Mouse (Mus musculus): ENCODE data around the gene Atp6v0c.
A peak's percentile ranks its signal among the peaks of the same experiment; 100 is the strongest.

The Atp6v0c gene

DNA sequence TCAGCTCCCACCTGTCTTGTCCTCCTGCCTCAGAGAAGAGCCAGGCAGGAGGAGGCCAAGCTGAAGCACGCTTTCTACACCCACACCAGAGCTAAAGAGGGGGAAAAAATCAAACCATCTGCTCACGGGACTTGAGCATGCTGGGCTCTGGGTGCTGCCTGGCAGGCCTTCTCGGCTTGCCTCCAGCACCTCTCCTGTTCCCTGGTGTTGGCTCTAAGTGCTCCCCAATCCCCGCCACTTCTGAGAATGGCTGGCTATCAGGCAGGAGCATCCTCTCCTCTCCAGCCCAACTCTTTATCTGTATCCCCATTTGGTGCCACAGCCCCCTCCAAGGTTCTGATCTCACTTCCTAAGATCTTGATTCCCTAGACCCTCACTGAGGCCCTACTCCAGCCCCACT is 29.8 kb upstream of the Atp6v0c start:
- peak; percentile 67 for DNase-seq (ENCODE audit: low spot score)

DNA sequence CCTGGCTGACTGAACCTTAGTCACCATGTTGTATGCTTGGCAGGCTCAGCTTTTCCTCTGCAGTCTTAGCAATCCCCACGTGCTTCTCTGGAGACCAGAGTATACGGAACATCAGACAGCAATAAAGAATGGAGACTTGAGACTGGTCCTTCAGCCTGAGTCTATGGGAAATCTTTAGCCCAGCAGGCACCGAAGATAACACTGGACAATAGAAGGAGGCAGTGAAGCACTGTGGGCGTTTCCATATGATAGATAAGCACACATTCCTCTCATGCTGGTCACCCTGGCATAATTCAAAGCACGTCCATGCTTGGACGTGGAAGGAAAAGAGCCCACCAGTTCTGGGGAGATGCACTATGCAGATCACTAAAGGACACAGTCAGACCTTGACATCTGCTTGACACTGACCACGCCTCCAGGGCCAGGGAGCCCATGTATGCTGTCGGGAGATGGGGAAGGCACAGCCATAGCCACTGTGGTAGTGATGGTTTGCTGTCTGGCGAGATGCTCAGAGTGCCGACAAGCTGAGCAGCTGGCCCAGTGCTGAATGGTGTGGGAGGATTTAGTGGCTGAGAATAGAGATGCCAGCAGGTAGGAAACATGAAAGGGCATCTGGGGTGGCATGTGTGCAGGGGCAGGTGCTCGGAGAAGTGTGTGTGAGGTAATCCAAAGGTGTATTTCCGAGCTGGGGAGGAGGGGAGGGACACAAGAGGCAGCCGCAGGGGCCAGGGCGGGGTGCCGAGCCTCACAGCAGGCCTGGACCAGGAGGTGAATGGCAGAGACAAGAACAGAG is 27.7 kb upstream of the Atp6v0c start:
- DNase-seq (ENCODE audit: low spot score), result peak; percentile 24

DNA sequence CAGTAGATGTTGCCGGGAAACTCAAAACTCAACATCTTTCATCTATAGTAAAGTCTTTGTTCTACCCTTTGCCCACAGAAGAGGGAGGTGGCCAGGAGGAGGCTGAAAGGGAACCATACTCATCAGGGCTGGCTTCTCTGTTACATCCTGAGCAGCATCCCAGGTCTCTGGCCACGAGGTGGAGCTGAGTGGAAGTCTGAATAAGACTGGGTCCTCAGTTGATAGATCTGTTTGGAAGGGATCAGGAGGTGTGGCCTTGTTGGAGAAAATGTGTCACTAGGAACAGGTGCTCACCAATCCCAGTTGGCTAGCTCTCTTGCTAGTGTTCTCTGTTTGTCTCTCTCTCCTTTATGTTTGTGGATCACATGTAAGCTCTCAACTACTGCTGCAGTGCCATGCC is 25.8 kb upstream of the Atp6v0c start:
- no peak for DNase-seq (ENCODE audit: low spot score)

DNA sequence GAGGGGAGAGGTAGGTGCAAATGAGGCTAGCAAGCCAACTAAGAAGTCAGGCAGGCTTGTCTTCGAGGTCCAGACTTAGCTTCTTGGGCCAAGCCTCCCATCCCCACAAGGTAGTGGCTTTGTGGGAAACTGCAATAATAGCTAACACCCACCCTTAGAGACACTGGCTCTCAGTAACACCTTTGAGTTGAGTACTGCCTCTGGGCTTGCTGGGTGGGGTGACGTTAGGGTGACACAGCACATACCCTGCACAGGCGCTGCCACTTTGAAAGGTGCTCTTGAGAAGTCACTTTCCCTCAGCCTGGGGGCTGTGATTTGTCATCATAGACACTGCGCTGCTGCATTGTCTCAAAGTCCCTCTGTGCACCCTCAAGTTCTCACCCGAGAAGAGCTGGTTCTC is 24.3 kb upstream of the Atp6v0c start:
- DNase-seq (ENCODE audit: low spot score), result no peak

DNA sequence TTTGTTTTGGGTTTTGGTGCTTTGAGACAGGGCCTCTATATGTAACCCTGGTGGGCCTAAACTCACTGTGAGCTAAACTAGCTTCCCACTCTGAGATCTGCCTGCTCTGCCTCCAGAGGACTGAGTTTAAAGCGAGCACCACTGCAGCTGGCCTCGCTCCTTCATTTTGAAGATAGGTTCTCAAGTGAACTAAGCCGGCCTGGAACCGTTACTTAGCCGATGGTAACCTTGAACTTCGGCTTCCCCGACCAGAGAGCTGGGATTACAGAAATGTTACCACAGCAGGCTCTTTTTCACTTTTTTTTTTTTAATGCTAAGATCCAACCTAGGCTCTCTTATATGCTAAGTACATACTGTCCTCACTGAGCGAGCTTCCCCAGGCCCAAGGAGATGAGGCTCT is 23.8 kb upstream of the Atp6v0c start:
- no peak for DNase-seq (ENCODE audit: low spot score)

DNA sequence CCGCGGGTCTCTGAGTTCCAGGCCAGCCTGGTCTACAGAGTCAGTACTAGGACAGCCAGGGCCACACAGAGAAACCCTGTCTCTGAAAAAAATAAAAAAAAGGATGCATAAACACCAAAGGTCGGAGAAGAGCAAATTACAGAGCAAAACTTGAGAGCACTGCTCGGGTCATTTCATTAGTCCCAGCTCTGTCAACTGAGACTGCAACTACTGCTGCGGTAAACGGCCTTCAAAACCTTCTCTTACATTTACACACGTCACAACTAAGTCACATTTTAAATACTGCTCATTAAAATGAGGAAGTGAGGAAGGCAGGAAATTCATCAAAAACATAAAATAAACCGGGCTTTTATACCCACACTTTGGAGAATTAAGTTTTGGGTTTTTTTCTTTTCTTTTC is 23.3 kb upstream of the Atp6v0c start:
- DNase-seq (ENCODE audit: low spot score), result no peak

DNA sequence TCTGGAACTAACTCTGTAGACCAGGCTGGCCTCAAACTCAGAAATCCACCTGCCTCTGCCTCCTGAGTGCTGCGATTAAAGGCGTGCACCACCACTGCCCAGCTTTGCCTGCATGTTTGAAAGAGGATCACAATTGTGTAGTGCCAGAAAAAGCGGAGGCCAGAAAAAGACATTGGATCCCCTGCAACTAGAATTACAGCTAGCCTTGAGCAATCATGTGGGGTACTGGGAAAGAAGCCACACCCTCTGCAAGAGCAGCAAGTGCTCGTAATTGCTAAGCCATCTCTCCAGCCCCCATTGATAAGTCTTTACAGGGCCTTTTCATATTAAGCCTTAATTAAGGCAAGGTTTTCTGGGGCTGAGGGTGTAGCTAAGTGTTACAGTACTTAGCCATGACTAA is 22.0 kb upstream of the Atp6v0c start:
- no peak for DNase-seq (ENCODE audit: low spot score)

DNA sequence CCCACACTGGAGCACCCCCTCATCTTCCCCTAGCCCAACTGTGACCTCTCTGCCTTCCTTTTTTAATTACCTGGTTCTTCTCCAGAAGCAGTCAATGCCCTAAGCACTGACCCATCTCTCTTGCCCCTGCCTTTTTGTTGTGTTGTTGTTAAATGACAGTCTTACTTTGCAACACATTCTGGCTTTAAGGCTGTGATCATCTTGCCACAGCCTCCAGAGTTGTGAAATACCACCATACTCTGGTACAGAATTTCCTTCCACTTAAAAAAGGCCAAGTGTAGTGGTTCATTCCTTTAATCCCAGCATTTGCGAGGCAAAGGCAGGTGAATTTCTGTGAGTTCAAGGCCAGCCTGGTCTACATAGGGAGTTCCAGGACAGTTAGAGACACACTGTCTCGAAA is 21.4 kb upstream of the Atp6v0c start:
- no peak for DNase-seq (ENCODE audit: low spot score)

DNA sequence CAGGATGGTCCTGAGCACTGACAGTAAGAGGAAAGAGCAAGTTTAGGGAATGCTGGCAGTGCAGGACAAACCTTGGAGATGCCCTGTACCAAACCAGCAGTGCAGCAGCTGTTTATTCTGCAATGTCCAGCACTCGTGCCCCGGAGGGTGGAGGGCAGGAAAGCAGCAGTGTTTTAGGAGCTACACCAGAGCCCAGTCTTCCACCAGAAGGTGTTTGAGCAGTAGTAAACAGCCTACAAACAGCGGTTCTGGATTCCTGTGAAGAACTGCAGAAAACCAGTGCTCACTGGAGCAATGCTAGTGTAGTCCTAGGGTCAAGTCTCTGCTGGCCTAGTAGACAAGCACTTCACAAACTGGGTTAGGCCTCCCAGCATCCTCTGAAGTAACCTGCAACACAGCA is 4.8 kb upstream of the Atp6v0c start:
- no peak for DNase-seq (ENCODE audit: low spot score)

DNA sequence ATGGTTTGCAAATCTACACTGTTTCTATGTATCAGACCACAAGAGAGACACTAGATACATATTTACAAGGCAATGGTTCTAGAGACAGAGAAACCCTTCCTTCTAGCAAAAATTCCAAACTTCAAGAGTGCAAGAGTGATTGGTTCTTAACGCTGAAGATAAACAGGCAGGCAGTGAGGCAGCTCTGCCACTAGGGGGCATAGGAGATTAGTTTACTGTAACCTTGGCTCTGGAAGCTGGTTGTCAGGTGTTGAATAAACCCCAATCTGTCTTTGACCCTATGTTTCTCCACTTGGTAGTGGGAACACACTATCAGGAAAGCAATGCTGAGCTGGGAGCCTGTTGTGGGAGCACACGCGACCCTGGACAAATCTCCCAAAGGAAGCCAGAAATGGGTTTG is 3.9 kb upstream of the Atp6v0c start:
- DNase-seq (ENCODE audit: low spot score), result no peak

DNA sequence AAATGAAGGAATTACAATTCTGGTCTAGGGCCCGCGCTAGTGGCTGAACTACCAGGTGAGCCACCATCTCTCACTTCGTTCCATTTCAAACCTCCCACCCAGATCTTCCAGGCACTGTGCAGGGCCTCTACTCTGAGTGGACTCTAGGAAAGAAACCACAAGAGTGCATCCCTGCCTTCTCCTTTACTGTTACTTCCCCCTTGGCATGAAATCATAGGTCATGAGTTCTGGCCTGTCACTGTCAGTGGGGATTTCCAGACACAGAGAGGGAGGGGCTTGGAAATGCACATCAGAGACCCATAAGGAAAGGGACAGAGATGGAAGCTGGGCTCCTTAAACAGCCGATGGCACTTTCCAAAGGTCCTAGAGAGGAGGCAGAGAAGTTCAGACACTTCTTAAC is 2.2 kb upstream of the Atp6v0c start:
- DNase-seq (ENCODE audit: low spot score), result no peak

DNA sequence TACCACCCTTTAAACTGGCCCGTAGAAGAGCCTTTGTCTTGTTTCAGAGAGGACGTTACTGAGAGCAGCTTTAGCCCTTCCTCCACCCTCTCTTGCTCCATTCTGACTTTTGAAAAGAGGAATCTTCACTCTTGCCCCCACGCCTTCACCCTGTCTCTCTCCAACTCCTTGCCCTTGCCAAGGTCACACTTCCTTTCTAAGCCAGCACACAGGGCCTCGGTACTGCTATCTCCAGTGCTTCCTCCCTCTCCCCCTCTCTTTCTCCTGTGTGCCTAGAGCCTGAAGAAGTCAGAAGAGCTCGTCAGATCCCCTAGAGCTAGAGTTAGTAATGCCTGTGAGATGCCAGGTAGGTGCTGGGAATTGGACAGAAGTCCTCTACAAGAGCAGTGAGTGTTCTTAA is 1.2 kb upstream of the Atp6v0c start:
- DNase-seq (ENCODE audit: low spot score), result no peak

DNA sequence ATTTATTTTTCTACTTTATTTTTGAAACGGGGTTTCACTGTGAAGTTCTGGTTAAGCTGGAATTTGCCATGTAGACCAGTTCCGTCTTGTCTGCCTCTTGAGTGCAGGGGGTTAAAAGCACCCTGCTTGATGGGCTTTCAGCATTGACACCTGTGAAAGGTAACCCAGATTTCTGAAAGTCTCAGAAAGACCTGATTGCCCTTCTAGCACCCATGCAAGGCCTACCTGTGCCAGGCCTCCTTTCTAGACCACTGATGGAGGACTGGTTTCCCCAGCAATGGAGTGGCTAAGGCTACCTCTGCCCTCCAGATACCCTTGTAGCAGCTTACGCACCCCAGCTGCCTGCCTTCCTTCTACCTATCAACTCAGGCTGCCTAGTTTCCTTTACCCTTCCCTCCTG is 623 bp upstream of the Atp6v0c start:
- DNase-seq (ENCODE audit: low spot score), result no peak

DNA sequence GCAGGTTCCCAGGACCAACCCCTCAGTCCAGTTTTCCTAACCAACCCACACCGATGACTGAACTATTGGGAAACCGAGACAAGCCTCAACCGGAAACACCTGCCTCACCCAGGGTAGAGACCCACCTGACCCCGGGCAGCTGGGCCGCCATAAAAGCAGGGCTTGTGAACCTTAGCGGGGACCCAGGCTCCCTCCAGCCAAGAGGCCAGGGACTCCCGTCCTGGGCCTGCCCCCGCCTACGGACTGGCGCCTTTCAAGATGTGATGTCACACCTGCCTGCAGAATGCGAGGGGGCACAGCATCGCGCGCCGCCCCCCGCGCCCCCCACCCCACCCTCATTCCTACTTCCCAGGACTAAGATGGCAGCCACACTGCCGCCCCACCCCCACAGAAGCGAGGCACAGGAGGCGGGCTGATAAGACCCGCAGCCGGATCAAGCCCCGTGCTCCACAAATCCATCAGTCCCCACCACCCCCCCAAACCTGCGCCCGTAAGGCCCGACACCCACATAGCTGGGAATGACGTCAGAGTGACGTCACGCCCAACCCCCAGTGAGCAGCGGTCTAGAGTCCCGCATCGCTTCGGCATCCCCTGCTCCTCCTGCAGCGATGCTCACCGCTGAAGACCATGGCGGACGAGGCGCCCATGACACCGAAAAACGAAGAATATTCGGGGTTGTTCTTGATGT is 768 bp downstream of the Atp6v0c start:
- peak; percentile 74 for DNase-seq (ENCODE audit: low spot score)

DNA sequence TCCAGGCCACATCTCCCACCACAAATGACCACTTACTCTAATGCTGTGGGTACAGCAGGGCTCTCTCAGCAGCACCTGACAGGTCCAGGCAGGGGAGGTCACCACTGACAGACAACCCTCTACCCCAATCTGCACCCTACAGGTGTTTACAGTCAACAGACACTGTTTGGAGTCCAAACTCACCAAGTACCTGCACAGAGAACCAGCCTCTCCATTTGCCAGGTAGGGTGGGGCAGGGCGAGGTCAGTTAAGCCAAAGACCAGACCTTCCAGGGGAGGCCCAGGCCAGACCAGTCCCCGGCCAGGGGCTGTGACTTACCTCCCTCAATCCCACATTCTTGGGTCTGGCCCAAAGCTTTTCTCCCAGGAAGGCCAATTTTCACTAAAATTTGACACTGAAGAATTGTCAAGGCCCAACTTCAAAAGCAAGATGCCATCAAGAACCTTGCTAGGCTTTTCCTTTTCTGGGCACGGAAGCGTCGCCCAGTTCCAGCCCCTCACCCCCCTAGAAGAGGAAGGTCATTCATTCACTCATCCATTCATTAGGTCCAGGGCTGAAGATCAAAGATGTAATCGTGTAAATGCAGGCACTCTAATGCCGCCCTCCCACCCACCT is 1.5 kb downstream of the Atp6v0c start:
- DNase-seq (ENCODE audit: low spot score), result no peak

DNA sequence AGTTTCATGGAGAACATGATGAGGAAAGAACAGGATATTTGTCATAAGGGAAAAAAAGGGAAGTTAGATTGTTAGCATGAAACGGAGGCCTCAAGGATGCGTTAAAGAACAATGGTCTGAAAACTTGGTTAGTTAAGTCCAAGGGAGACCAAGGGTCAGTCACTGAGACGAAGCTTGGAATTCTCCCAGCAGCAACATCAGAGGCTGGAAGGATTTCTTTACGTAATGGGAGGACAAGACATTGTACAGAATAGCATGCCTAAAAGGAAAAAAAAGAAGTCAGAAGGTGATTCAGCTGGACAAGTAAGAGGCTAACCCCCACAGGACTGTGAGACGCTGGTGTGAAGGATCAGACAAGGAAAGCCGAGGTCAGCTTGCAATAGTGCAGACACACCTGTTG is 2.4 kb downstream of the Atp6v0c start:
- DNase-seq (ENCODE audit: low spot score), result no peak

DNA sequence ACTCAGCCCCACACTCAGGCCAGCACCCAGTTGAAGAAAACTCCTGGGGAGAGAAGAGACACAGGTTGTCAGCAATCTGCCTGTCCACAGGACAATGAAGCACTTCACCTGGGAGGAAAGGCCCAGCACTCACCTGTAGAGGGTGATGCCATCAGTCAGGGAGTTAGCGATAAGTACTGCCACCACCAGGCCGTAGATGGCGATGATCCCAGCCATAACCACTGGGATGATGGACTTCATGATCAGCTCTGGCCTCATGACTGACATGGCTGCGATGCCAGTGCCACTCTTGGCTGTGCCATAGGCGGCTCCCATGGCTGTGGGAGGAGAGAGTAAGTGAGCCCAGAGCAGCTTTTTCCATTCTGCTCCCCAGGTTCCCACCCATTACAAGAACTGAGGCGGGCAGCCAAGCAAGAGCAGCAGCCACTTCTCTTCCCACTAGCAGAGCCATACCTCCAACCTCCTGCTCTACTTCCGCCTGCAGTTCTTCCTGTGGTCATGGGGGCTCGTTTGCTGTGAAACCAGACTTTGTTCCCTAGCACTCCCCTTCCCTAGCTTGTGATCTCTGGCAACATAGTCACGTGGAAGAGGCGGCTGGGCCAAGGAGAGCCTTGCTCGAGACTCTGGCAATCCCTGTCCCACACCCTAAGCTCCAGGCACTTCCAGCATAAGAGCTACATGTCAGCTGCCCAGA is 4.8 kb downstream of the Atp6v0c start:
- no peak for DNase-seq (ENCODE audit: low spot score)

DNA sequence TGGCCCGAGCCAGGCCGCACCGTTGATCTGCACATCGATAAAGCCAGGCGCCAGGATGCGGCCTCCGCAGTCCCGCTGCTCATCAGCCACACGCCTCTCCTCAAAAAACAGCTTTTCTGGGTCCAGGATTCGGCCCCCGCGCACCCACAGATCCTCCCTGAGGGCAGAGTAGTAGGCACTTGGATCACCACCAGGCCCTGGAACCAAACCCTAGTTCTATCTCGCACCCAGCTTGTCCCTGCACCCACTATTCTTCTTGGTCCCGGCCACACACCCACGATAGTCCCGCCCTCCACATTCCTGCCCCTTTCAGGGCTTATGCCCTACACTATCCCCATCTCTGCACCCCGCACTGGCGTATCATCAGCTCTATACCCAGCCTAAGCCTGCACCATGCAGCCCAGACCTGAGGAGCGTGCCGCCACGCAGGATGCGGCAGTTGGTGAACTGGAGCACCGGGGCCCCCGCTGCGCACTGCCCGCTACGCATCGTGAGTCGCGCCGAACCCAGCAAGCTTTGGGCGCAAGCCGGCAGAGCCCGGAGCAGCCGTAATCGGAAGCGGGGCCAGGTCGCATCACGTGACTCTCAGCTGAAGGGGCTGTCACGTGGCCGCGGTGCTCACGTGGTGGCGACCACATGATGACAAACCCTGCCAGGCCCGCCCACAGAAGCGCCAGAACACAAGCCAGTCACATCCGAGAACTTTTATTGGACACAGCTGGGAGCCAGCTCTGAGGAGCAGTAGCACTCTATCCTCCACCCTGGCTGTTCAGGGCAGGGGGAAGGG is 6.1 kb downstream of the Atp6v0c start, which contains the start of gene Amdhd2:
Amdhd2 (minus strand) TSS at position 591 of the 787 bp plus-strand sequence.
- DNase-seq (ENCODE audit: low spot score), result peak; percentile 97

DNA sequence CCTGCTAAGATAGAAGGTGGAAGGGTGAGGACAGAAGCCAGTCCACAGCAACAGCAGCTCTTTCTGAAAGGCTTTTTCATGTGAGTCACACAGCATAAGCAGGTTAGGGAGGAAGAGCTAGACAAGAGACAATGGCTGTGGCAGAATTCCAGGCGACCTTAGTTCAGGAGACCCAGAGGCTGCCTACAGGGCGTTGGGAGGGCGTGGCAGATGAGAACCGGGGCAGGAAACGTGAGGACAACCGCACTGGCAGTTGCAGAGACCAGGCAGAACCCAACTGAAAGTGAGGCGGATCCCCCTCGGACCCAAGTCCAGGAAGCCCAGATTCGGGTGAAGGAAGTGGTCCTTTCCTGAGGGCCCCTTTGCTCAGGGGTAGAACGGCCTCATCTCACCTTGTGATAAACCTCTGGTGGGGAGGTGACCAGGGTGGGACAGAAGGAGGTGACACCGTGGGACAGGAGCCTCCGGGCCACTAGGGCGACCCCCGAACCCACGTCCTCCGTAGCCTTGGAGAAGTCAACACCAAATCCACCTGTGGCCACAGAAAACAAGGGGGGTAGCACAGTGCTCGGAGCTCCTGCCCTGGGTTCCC is 6.8 kb downstream of the Atp6v0c start:
- no peak for DNase-seq (ENCODE audit: low spot score)

DNA sequence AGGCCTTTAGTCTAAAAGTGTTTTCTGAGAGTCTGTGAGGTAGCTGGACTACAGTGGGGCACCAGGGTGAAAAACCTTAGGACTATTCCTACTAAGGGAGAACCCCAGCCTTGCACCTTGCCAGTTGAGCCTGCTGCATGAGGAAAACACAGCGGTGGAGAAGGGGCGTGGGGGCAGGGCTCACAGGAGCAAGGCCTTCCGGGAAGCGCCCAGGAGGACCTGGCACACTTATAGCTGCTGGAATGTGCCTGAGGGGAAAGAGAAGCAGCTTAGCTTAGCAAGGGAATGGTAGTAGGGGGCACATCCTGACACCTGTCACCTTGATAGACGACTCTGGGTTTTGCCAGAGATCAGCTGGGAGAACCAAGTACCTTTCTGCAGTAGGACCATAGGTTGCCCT is 8.0 kb downstream of the Atp6v0c start:
- no peak for DNase-seq (ENCODE audit: low spot score)

DNA sequence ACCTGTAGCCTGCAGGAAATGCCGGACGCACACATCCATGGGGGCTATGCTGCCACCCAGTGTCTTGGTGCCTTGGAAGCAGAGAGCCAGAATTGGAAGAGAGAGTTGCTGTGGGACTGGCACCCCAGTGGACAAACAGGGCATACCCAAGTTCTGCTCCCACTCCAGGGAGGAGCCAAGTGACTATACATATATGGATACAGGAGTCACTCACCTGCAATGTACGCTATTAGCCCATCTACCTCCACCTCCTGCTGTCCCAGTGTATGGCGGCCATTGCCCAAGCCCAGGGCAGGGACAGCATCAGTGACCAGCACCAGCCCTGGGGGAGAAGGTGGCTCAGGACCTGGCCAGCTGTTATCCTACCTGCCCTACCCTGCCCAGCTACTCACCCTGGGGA is 12.0 kb downstream of the Atp6v0c start:
- no peak for DNase-seq (ENCODE audit: low spot score)

DNA sequence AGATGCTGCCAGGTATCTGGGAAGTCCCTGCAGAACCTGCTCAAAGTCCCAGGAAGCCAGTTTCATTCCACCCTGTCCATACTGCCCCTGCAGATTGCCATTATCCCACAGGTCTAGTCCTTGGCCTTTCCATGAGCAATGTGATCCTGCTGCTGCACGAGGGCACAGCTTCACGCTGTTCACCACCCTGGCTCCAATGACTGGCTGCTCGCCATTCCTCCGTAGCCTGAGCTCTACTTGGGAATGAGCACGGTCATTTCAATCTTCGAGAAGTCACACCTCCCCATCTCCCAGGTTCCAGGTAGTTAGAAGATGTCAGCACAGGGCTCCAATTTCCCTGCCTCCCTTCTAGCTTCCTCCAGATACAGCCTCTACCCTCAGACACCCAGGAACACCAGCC is 12.4 kb downstream of the Atp6v0c start:
- DNase-seq (ENCODE audit: low spot score), result no peak
